Mouse (Mus musculus) mammary gland, adult 2 months (tissue): ENCODE measurements around the gene Bloc1s6. TPM values are rescaled to one million over a fixed set of nuclear protein-coding genes. Genes with fewer than 3 reads are reported as not detected.

Source experiments
- polyA plus RNA-seq: library from polyadenylated mRNA; depleted of rRNA; stranded (reverse); fragments of >200 nt; gene quantifications from 2 replicates; pipeline ENCODE4 v1.2.3, GENCODE M21; 2012; ENCODE audit warnings: low replicate concordance; rRNA removed

Bloc1s6 gene
- polyA plus RNA-seq, result 34.8 and 43.9 TPM in 2 replicates

DNA sequence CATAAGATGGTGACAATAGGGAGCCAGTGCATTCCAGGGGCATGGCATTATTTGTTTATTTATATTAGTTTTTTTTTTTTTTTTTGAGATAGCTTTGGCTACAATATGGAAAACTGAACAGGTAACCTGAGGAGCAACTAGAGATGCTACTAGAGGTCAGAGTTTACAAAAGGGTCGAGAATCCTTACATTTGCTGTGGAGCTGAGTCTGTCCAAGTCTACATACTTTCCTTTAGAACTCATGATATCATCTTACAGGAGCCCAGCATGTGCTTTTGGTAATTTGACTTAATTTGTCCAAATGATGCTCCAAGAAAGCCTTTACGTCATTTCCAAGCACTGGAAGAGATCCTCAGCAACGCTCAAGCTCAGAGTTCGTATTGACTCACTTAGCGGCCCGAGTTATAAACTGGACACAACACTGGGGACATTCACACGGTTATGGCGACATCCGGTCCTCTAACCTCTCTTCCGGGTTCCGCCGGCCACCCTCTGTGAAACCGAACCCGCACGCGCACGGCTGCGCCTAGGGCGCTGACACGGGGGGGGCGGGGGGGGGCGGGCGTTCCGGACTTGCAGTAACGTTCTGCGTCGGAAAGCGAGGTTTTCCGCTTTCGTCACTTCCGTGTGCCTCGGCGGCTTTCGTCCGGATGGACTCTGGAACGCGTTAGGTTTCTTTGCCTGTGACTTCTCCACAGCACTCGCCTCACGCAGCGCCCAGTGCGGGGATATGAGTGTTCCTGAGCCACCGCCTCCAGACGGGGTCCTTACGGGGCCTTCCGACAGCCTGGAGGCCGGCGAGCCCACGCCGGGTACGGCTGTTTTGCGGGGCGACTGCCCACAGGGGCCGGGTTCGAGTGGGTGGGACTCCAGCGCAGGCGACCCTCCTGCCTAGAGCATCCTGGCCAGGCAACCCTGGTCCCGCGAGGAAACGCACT is at the start of gene Bloc1s6:
Bloc1s6 (plus strand) TSS at position 610 of the 937 bp plus-strand sequence.

DNA sequence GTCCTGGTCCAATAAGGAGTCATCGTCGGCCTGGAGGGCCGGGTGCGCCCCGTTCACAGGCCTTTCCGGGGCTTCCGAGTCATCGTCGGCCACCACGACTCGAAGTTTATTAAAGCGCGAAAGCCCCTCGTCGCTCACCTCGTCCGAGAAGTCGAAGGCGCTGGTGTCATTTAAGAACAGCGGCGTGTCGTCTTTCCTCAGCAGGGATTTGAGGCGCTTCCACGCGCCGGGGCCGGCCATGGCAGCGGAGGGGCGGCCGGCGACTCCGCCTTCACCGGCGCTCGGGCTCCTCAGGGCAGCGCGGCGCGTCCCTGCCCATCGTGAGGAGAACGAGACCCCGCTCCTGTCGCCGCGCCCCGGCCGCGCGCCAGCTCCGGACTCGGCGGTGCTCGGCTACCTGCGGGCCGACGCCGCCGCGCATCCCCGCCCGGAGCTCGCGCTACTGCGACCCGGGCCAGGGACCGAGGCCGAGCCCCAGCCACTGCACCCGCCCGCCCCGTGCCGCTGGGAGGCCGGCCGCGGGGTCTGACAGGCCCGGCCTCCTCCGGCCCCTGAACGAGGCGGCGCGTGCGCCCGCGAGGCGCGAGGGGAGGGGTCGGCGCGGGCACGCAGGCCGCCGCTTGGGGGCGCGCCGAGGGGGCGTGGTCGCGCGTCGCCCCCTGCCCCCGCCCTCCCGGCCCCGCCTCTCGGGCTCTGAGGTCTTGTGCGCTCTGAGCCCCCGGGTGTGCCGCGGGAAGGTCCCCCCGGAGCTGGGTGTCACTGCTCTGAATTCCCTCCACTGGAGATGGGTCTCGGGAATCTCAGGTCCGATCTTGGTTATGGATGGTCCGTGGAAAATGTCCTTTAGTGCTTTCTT is 35.9 kb upstream of the Bloc1s6 start, which contains the start of gene Slc30a4:
Slc30a4 (minus strand) TSS at position 483 of the 856 bp plus-strand sequence.

DNA sequence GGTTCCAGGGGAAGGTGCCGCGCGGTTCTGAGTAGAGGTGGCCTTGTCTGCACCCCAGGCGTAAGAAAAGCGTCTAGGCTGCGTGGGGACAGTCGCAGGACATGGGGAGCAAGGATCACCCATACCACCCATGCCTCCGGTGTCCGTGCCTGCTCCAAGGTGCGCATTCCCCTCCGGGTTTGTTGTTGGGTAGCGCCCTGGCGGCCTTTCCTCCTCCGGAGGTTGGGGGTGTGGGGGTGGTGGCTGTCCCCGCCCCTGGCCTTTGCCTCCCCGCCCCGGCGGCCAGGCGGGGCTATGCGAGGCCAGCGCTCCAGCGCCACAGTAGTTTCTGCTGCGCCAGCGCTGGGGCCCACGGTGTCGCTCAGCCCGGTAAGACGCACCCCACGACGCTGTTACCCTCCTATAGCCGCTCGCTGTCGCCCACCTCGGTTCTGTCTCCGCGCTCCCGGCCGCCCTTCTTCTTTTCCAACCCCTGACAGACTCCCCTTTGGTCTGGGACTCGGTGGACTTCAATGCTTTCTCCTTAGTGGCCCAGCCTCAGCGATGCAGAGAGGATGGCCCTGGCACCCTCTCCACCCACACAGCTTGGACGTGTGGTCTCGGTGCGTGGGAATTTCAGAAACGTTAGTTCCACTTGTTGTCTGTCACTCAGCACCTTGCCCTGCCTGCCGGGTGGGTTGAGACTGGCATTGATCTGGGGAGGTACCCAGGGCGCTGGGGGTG is 26.9 kb downstream of the Bloc1s6 start, which contains the start of gene Sqor:
Sqor (plus strand) TSS at position 167 of the 723 bp plus-strand sequence.

Other genes with a start within 250 kb of the Bloc1s6 start
- 10.6 and 15.1 TPM in 2 replicates for gene Gatm, start 127.2 kb upstream of the Bloc1s6 start, polyA plus RNA-seq
- 0.32 and 0.33 TPM in 2 replicates for gene AA467197, start 101.5 kb upstream of the Bloc1s6 start, polyA plus RNA-seq
- 4.0 and 9.2 TPM in 2 replicates for gene Slc30a4, start 35.8 kb upstream of the Bloc1s6 start, polyA plus RNA-seq
- 48.6 and 49.8 TPM in 2 replicates for gene Sqor, start 26.7 kb downstream of the Bloc1s6 start, polyA plus RNA-seq